Mouse (Mus musculus): ENCODE measurements at regions not wholly inside any gene's neighbourhood (a gene's known extent, or its start where the extent isn't known, plus 50 kb on each side); places are given as distances from the start of the nearest gene placed in this dataset.

- no peak for DNase-seq (ENCODE audit: low spot score)
These were observed 359.8 kb downstream of the Rnd3 start for GRCm38 (mm10) chr2:50789051-50789651.

GRCm38 (mm10) chr2:50772101-50772500 is 376.8 kb downstream of the Rnd3 start:
- no peak for DNase-seq (ENCODE audit: low spot score)

- no peak for DNase-seq (ENCODE audit: low spot score)
These were observed 389.9 kb downstream of the Rnd3 start for GRCm38 (mm10) chr2:50759016-50759415.

GRCm38 (mm10) chr2:50757837-50758541 is 390.9 kb downstream of the Rnd3 start:
- no peak for DNase-seq (ENCODE audit: low spot score)

GRCm38 (mm10) chr2:50755616-50756450 is 393.1 kb downstream of the Rnd3 start:
- DNase-seq (ENCODE audit: low spot score) = no peak

- DNase-seq (ENCODE audit: low spot score) = no peak
These were observed 393.8 kb downstream of the Rnd3 start for GRCm38 (mm10) chr2:50755160-50755559.

GRCm38 (mm10) chr2:50752408-50752807 is 396.5 kb downstream of the Rnd3 start:
- DNase-seq (ENCODE audit: low spot score) = no peak

GRCm38 (mm10) chr2:50750799-50751198 is 398.1 kb downstream of the Rnd3 start:
- no peak for DNase-seq (ENCODE audit: low spot score)

GRCm38 (mm10) chr2:50744625-50745214 is 404.2 kb downstream of the Rnd3 start:
- no peak for DNase-seq (ENCODE audit: low spot score)

- DNase-seq (ENCODE audit: low spot score) = no peak
These were observed 405.1 kb downstream of the Rnd3 start for GRCm38 (mm10) chr2:50743785-50744258.

- no peak for DNase-seq (ENCODE audit: low spot score)
These were observed 406.5 kb downstream of the Rnd3 start for GRCm38 (mm10) chr2:50742421-50742820.

- DNase-seq (ENCODE audit: low spot score) = no peak
These were observed 407.6 kb downstream of the Rnd3 start for GRCm38 (mm10) chr2:50741337-50741736.

GRCm38 (mm10) chr2:50739599-50739979 is 409.3 kb downstream of the Rnd3 start:
- no peak for DNase-seq (ENCODE audit: low spot score)

- no peak for DNase-seq (ENCODE audit: low spot score)
These were observed 409.8 kb downstream of the Rnd3 start for GRCm38 (mm10) chr2:50738936-50739598.

GRCm38 (mm10) chr2:50737706-50738105 is 411.2 kb downstream of the Rnd3 start:
- no peak for DNase-seq (ENCODE audit: low spot score)

- no peak for DNase-seq (ENCODE audit: low spot score)
These were observed 413.9 kb downstream of the Rnd3 start for GRCm38 (mm10) chr2:50735029-50735428.

- DNase-seq (ENCODE audit: low spot score) = no peak
These were observed 410.1 kb upstream of the Mmadhc start for GRCm38 (mm10) chr2:50706652-50707051.

GRCm38 (mm10) chr2:50704297-50704696 is 407.7 kb upstream of the Mmadhc start:
- DNase-seq (ENCODE audit: low spot score) = no peak

- DNase-seq (ENCODE audit: low spot score) = no peak
These were observed 406.2 kb upstream of the Mmadhc start for GRCm38 (mm10) chr2:50702584-50703450.

- DNase-seq (ENCODE audit: low spot score) = no peak
These were observed 402.2 kb upstream of the Mmadhc start for GRCm38 (mm10) chr2:50698841-50699240.

GRCm38 (mm10) chr2:50696575-50696974 is 400.0 kb upstream of the Mmadhc start:
- DNase-seq (ENCODE audit: low spot score) = no peak
